Mouse (Mus musculus): Measurements from ENCODE around the gene Cox17.
A peak's percentile ranks its signal among the peaks of the same experiment; 100 is the strongest.

Gene Cox17

GRCm38 (mm10) chr16:38394191-38394618 is 47.4 kb downstream of the Cox17 start:
- DNase-seq (ENCODE audit: low read depth, low spot score): no peak

GRCm38 (mm10) chr16:38395060-38395730 is 48.4 kb downstream of the Cox17 start:
- DNase-seq (ENCODE audit: low read depth, low spot score): no peak

- DNase-seq (ENCODE audit: low read depth, low spot score): no peak
Observed at GRCm38 (mm10) chr16:38396155-38396554, 49.4 kb downstream of the Cox17 start.

- no peak for DNase-seq (ENCODE audit: low read depth, low spot score)
Observed at GRCm38 (mm10) chr16:38398266-38398665, 51.5 kb downstream of the Cox17 start.

- no peak for DNase-seq (ENCODE audit: low read depth, low spot score)
Observed at GRCm38 (mm10) chr16:38399076-38399475, 52.3 kb downstream of the Cox17 start.

- peak; percentile 40 for DNase-seq (ENCODE audit: low read depth, low spot score)
Observed at GRCm38 (mm10) chr16:38399531-38400231, 52.9 kb downstream of the Cox17 start.

- DNase-seq (ENCODE audit: low read depth, low spot score): no peak
Observed at GRCm38 (mm10) chr16:38400311-38400960, 53.6 kb downstream of the Cox17 start.

- DNase-seq (ENCODE audit: low read depth, low spot score): no peak
Observed at GRCm38 (mm10) chr16:38401468-38401867, 54.7 kb downstream of the Cox17 start.

Measured in brain, embryonic 18.5 days (tissue).